Mouse (Mus musculus) thymus, postnatal 25 days (tissue): ENCODE data around the gene Pole.

ENCODE experiments used
- DNase-seq: peaks from one replicate; pipeline ENCODE4 v3.0.0; 2022

Gene Pole

DNA sequence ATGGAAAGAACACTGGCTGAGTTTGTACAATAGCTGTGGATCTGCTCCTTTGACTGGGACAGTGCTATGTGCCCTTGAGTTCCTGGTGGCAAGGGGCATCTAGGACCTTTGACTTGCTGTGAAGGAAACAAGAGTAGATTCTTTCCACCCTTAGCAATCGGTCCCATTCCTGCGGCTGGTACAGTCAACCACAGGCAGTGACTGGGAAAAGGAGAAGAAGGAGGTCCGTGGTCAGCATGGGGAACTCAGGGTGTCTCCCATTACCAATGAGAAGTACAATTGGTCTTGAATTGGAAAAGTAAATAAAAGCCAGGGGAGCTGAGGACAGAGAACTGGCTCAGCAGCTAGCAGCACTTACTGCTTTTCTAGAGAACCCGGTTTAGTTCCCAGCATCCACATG lies 59.4 kb downstream of the Pole start:
- no peak for DNase-seq

GRCm38 (mm10) chr5:110347006-110347405 lies 60.9 kb downstream of the Pole start:
- no peak for DNase-seq

GRCm38 (mm10) chr5:110354716-110355115 lies 68.6 kb downstream of the Pole start:
- peak; percentile 29 for DNase-seq

- DNase-seq, result peak; percentile 77
Observed at GRCm38 (mm10) chr5:110357531-110358179, 71.5 kb downstream of the Pole start.

DNA sequence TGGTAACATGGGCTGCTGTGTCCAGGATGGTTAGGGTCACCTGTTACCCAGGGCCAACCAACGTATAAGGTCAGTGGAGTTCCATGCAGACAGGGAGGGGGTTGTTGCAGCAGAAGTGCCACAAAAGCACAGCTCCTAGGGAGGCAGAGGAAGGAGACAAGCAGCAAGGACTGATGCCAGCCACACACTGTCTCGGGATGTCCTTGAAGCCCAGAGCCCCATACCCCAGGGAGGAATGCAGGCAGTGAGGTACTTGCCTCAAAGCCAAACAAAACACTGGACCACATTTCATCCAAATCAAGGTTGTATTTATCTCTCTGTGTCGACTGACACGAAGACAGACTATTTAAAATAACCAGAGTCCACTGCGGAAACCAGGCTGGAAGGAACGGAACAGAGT lies 75.4 kb downstream of the Pole start:
- DNase-seq, result no peak

- DNase-seq, result no peak
Observed at GRCm38 (mm10) chr5:110362813-110363178, 76.7 kb downstream of the Pole start.

GRCm38 (mm10) chr5:110363179-110363821 lies 77.2 kb downstream of the Pole start:
- peak; percentile 77 for DNase-seq

- DNase-seq, result no peak
Observed at GRCm38 (mm10) chr5:110363822-110364545, 77.9 kb downstream of the Pole start.

DNA sequence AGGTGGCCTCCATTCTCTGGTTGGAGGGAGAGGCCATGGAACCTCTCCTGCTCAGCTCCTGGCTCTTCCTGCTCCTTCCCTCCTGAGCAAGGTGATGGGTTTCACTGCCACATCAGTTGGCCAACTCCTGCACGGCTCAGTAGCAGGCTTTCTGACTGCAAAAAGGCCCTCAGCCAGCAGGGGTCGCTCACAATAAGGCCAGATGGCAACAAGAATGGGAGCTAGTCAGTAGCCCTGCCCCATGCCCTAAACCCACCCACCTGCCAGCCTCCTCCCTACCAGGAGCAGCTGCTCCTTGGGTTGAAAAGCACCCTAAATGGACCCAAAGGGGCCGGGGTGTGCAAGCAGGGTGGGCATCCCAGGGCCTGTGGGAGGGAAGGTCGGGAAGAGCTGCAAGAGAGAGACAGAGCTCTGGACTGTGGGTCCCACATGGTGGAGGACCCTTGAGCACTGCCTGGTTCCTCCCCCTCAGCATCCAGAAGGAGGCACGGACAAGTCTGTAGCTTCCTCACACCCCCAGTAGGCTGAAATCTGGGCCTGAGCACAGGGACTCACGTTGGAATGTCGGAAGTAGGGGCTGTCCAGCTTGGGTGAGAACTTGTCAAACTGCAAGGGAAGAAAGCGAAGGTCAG lies 90.8 kb downstream of the Pole start:
- DNase-seq, result peak; percentile 70

- DNase-seq, result no peak
Observed at GRCm38 (mm10) chr5:110378181-110378583, 92.1 kb downstream of the Pole start.

- no peak for DNase-seq
Observed at GRCm38 (mm10) chr5:110379086-110379485, 93.0 kb downstream of the Pole start.

GRCm38 (mm10) chr5:110379823-110380222 lies 93.7 kb downstream of the Pole start:
- no peak for DNase-seq

DNA sequence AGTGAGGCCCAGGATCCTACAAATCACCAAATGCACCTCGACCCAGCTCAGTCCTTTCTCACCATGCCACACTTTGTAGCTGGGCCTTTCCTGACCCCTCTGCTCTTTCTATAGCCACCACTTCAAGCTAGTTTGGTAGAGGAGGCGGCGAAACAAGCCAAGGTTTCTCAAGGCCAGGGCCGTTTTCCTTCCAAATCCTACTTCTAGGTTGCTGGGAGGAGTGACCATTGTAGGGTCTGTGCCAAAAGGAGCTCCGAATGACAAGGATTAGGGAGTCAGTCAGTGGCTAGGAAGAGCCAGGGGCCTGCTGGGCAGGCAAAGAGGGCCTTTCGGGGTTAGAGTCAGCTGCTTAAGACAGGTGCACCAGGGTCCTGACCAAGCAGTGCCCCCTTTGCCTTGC lies 98.4 kb downstream of the Pole start:
- DNase-seq, result no peak

- no peak for DNase-seq
Observed at GRCm38 (mm10) chr5:110385263-110385662, 99.2 kb downstream of the Pole start.

GRCm38 (mm10) chr5:110386371-110387330 lies 100.5 kb downstream of the Pole start:
- peak; percentile 35 for DNase-seq
